Mouse (Mus musculus) E14TG2a.4 (cell line): ENCODE measurements at regions not wholly inside any gene's neighbourhood (a gene's known extent, or its start where the extent isn't known, plus 50 kb on each side); places are given as distances from the start of the nearest gene placed in this dataset.

Source experiments
- CTCF ChIP-seq: conservative IDR thresholded peaks from 2 replicates; pipeline ENCODE4 v1.5.1; 2014; ENCODE audit warnings: low read length
- NANOG ChIP-seq: IDR thresholded peaks from 2 replicates; pipeline ENCODE4 v1.6.1; 2014; ENCODE audit warnings: borderline replicate concordance, low read length, mixed read lengths

DNA sequence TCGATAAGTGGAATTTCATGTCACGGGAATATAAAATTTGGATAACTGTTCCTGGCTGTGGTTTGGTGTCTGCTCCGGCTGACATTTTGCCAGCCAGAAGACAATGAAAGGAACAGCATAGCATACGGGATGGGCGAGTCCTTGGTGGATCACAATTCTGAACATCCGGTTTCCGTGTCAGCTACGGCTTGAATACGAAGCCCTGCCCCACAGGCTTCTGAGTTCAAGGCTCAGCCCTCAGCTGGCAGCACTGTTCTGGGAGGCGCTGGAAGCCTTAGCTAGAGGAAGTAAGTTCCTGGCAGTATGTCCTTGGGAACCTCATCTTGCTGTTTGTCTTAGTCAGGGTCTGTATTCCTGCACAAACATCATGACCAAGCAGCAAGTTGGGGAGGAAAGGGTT is 83.7 kb upstream of the Zfp644 start:
- no peak for TF ChIP-seq CTCF
- no peak for TF ChIP-seq NANOG
